Mouse (Mus musculus): ENCODE measurements around the gene Olfr1336. TPM values are rescaled to one million over a fixed set of nuclear protein-coding genes. Genes with fewer than 3 reads are reported as not detected.

The Olfr1336 gene
- 0.04 TPM in 1 of 2 replicates, not detected in the other for polyA plus RNA-seq (2012; rRNA removed)

GRCm38 (mm10) chr7:6455868-6456267 lies at the start of gene Olfr1336:
Olfr1336 (plus strand) TSS chr7:6456168.

DNA sequence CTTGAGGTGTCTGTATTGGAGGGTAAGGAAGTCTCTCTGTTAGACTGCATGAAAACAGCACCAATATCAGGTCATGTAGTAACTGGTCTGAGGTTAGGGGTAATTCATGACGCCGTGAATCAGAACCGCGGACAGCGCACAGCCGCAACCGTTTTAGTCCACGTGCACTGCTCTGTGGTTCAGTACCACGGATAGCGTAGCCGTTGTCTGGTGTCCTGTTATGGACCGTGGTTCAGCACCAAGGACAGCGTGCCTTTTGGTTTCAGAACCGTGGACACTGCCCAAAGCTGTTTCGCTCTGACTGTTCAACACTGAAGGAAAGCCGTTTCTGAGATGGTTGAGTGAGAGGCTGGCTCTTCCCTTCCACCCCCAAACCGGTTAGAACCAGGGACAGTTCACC lies 45.9 kb upstream of the Olfr1336 start, which contains the start of gene Gm20715:
Gm20715 (plus strand) TSS at position 235 of the 400 bp plus-strand sequence.

GRCm38 (mm10) chr7:6438388-6438787 lies 17.6 kb upstream of the Olfr1336 start, which contains the start of gene Olfr1344:
Olfr1344 (plus strand) TSS chr7:6438688.

GRCm38 (mm10) chr7:6466951-6467350 lies 11.0 kb downstream of the Olfr1336 start, which contains the start of gene Olfr1346:
Olfr1346 (plus strand) TSS chr7:6467101.

GRCm38 (mm10) chr7:6486841-6487240 lies 30.9 kb downstream of the Olfr1336 start, which contains the start of gene Olfr5:
Olfr5 (minus strand) TSS chr7:6486941.

GRCm38 (mm10) chr7:6499655-6500054 lies 43.7 kb downstream of the Olfr1336 start, which contains the start of gene Olfr1347:
Olfr1347 (minus strand) TSS chr7:6499755.

DNA sequence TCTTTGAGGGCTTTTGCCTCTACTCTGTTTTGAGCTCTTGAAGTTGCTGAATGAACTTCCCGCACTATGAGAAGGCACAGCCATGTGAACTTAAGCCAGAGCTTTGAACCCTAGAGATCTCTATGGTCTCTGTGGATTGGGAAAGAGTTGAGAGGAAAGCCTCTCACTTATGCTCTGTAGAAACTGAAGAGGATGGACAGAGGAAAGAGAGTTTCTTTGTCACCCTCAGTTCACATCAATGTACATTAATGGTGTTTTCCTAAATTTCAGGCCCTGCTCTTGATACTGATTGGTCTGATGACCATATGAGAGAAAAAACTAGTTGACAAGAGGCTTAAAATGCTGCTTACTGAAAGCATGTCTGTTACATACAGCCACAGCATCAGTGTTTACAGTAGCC lies 52.7 kb downstream of the Olfr1336 start, which contains the start of gene Olfr1348:
Olfr1348 (minus strand) TSS at position 101 of the 400 bp plus-strand sequence.

Other genes with a start within 250 kb of the Olfr1336 start
- gene Zscan5b, start 233.9 kb upstream of the Olfr1336 start, polyA plus RNA-seq (2012; rRNA removed), result not detected in 2 replicates
- gene Epp13, start 203.5 kb upstream of the Olfr1336 start, polyA plus RNA-seq (2012; rRNA removed), result 0.35 and 0.43 TPM in 2 replicates
- gene Zfp667, start 169.6 kb upstream of the Olfr1336 start, polyA plus RNA-seq (2012; rRNA removed), result 7.2 and 7.6 TPM in 2 replicates
- gene Zfp583, start 124.9 kb upstream of the Olfr1336 start, polyA plus RNA-seq (2012; rRNA removed), result 12.9 and 13.1 TPM in 2 replicates
- 4.1 and 4.4 TPM in 2 replicates for gene Gm3854, start 112.4 kb upstream of the Olfr1336 start, polyA plus RNA-seq (2012; rRNA removed)
- 3.8 and 4.1 TPM in 2 replicates for gene Zfp78, start 92.9 kb upstream of the Olfr1336 start, polyA plus RNA-seq (2012; rRNA removed)
- gene Zfp28, start 72.9 kb upstream of the Olfr1336 start, polyA plus RNA-seq (2012; rRNA removed), result 18.0 and 18.3 TPM in 2 replicates
- 9.1 and 10.4 TPM in 2 replicates for gene Smim17, start 57.5 kb upstream of the Olfr1336 start, polyA plus RNA-seq (2012; rRNA removed)
- 0.31 and 0.41 TPM in 2 replicates for gene Gm20715, start 45.9 kb upstream of the Olfr1336 start, polyA plus RNA-seq (2012; rRNA removed)
- 1.2 TPM in 2 replicates for gene Olfr1344, start 17.5 kb upstream of the Olfr1336 start, polyA plus RNA-seq (2012; rRNA removed)
- not detected in 2 replicates for gene Olfr1346, start 10.9 kb downstream of the Olfr1336 start, polyA plus RNA-seq (2012; rRNA removed)
- 0.01 TPM in 1 of 2 replicates, not detected in the other for gene Olfr5, start 30.8 kb downstream of the Olfr1336 start, polyA plus RNA-seq (2012; rRNA removed)
- gene Olfr1347, start 43.6 kb downstream of the Olfr1336 start, polyA plus RNA-seq (2012; rRNA removed), result not detected in 2 replicates
- gene Olfr1348, start 52.6 kb downstream of the Olfr1336 start, polyA plus RNA-seq (2012; rRNA removed), result not detected in 2 replicates
- 0.01 TPM in 1 of 2 replicates, not detected in the other for gene Olfr1349, start 66.8 kb downstream of the Olfr1336 start, polyA plus RNA-seq (2012; rRNA removed)
- gene Olfr1350, start 108.7 kb downstream of the Olfr1336 start, polyA plus RNA-seq (2012; rRNA removed), result not detected in 2 replicates
- gene Zim1, start 240.3 kb downstream of the Olfr1336 start, polyA plus RNA-seq (2012; rRNA removed), result 27.2 and 29.3 TPM in 2 replicates

Data from central nervous system, embryonic 18 days (tissue).